ENCODE assay signal across 9 mouse cellular contexts in the genomic region with DNA sequence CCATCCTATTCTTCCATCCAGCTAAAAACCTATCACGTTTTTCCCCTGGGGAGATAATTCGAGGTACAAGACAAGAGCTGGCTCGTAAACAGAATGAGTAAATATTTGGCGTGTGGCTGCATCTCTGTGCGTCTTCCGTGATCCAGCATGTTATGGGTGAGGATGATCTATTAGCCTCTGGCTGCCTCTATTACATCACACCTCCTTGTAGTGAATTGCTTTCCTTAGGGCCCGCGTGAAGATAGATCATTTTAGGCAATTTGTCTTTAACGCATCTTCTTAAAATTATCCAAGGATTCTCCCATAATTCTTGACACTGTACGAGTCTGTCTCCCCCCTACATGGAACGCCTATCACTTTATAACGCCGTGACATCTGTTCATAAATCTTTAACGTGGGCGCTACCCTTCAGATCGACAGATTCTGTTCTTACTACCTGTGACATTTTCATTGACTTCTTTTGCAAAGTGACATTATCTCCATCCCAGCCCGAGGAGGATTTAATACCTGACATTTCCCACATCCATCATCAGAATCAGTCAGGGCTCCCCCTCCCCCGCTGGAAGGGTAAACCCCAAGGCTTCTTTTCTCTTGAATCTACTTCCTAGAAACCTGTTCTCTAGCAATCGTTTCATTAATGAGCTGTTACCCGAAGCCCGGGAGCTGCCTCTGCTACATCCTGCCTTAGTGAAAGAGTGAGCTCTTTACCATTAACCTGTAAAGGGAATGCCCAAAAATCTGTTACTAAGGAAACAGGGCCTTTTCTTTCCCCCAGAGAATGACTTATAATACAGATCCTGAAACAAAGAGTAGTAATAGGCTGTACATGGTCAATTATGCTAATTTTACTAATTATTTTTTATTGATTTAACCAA. TPM values are rescaled to one million over a fixed set of nuclear protein-coding genes. Genes with fewer than 3 reads are reported as not detected.
DNase-seq lines count a peak whose midpoint lies in the region; ATAC-seq lines count a peak whose summit lies in the region.
"Had no signal": no experiment of that assay in that cellular context is flagged by ENCODE, and none has a peak within 500 bp of the region (broad histone marks: within the 10 kb centered on the region; RNA-seq: fewer than 3 reads in every experiment).

No protein-coding gene starts in this region.

- no peak overlapping the region for H3K4me2 ChIP-seq in limb, embryonic 11.5 days (ENCODE audit: low read depth, severe bottlenecking)
- H3K4me2 ChIP-seq in embryonic facial prominence, embryonic 14.5 days (ENCODE audit: low read depth, low read length), result peak overlapping the region; percentile 29
- peak overlapping the region; percentile 17; the same call in 1 of the 2 replicates for H3K4me2 ChIP-seq in hindbrain, embryonic 11.5 days (replicated peaks; ENCODE audit: low read depth, low read length)
- peak overlapping the region; percentile 44 for H3K4me2 ChIP-seq in midbrain, embryonic 16.5 days (ENCODE audit: low read length)

- H3K27ac ChIP-seq in limb, embryonic 11.5 days (replicated peaks; ENCODE audit: low read depth, low read length), result no peak overlapping the region
- H3K27ac ChIP-seq in limb, embryonic 10.5 days, result no peak overlapping the region
- H3K27ac ChIP-seq in embryonic facial prominence, embryonic 14.5 days (replicated peaks; ENCODE audit: low read depth, low read length), result no peak overlapping the region
- H3K27ac ChIP-seq in hindbrain, embryonic 11.5 days (ENCODE audit: low read depth, low read length), result no peak overlapping the region
- no peak overlapping the region for H3K27ac ChIP-seq in midbrain, embryonic 16.5 days (ENCODE audit: low read length)

- ATAC-seq in limb, embryonic 11.5 days (ENCODE audit: insufficient number of reproducible peaks, low FRiP score, low TSS enrichment, low read depth), result no peak
- no peak for ATAC-seq in embryonic facial prominence, embryonic 14.5 days (ENCODE audit: low read depth)
- 0 out of 2 replicates have a peak, but pooled peaks have one; percentile 36 for ATAC-seq in hindbrain, embryonic 11.5 days (ENCODE audit: low FRiP score)
- ATAC-seq in midbrain, embryonic 16.5 days, result peak; percentile 57
- ATAC-seq: Patski had no signal

- no peaks in the 10 kb centered on the region for H3K36me3 ChIP-seq in limb, embryonic 11.5 days (ENCODE audit: control insufficient read depth, insufficient read depth, low read length)
- no peaks in the 10 kb centered on the region for H3K36me3 ChIP-seq in limb, embryonic 10.5 days
- H3K36me3 ChIP-seq in embryonic facial prominence, embryonic 14.5 days (ENCODE audit: control insufficient read depth, insufficient read depth, low read length), result no peaks in the 10 kb centered on the region
- no peaks in the 10 kb centered on the region for H3K36me3 ChIP-seq in hindbrain, embryonic 11.5 days (ENCODE audit: control insufficient read depth, insufficient read depth, low read length)
- H3K36me3 ChIP-seq in midbrain, embryonic 16.5 days (ENCODE audit: control insufficient read depth, insufficient read depth, low read length), result no peaks in the 10 kb centered on the region

- H3K4me1 ChIP-seq in limb, embryonic 11.5 days (ENCODE audit: control insufficient read depth, insufficient read depth, low read length), result peaks cover 8% of the 10 kb centered on the region; the same call in 1 of the 2 replicates
- H3K4me1 ChIP-seq in limb, embryonic 10.5 days, result peaks cover 20% of the 10 kb centered on the region
- H3K4me1 ChIP-seq in embryonic facial prominence, embryonic 14.5 days (ENCODE audit: control insufficient read depth, insufficient read depth, low read length), result no peaks in the 10 kb centered on the region
- H3K4me1 ChIP-seq in hindbrain, embryonic 11.5 days (replicated peaks; ENCODE audit: control insufficient read depth, insufficient read depth, low read length), result no peaks in the 10 kb centered on the region
- H3K4me1 ChIP-seq in midbrain, embryonic 16.5 days (ENCODE audit: control insufficient read depth, insufficient read depth, low read length), result peaks cover 12% of the 10 kb centered on the region

- WGBS in limb, embryonic 11.5 days, result 10% methylated on average over 21 of the region's 21 CpGs
- WGBS in limb, embryonic 10.5 days, result 10% methylated on average over 21 of the region's 21 CpGs
- WGBS in embryonic facial prominence, embryonic 14.5 days, result 14% methylated on average over 21 of the region's 21 CpGs
- WGBS in hindbrain, embryonic 11.5 days, result 13% methylated on average over 21 of the region's 21 CpGs
- 10% methylated on average over 21 of the region's 21 CpGs for WGBS in midbrain, embryonic 16.5 days

- H3K9me3 ChIP-seq in limb, embryonic 11.5 days (ENCODE audit: control insufficient read depth, low read length), result no peaks in the 10 kb centered on the region
- H3K9me3 ChIP-seq in limb, embryonic 10.5 days (replicated peaks), result no peaks in the 10 kb centered on the region
- no peaks in the 10 kb centered on the region for H3K9me3 ChIP-seq in embryonic facial prominence, embryonic 14.5 days (ENCODE audit: control insufficient read depth, low read length)
- H3K9me3 ChIP-seq in hindbrain, embryonic 11.5 days (ENCODE audit: control insufficient read depth, low read length), result no peaks in the 10 kb centered on the region
- no peaks in the 10 kb centered on the region for H3K9me3 ChIP-seq in midbrain, embryonic 16.5 days (replicated peaks; ENCODE audit: control insufficient read depth, low read length, poor library complexity, severe bottlenecking)

- H3K4me3 ChIP-seq in limb, embryonic 11.5 days (ENCODE audit: low read depth, low read length), result no peak overlapping the region
- H3K4me3 ChIP-seq in limb, embryonic 10.5 days, result no peak overlapping the region
- no peak overlapping the region for H3K4me3 ChIP-seq in embryonic facial prominence, embryonic 14.5 days (ENCODE audit: low read depth, low read length)
- no peak overlapping the region for H3K4me3 ChIP-seq in hindbrain, embryonic 11.5 days (ENCODE audit: low read depth, low read length)
- no peak overlapping the region for H3K4me3 ChIP-seq in midbrain, embryonic 16.5 days (ENCODE audit: low read depth, low read length)

- no peaks in the 10 kb centered on the region for H3K27me3 ChIP-seq in limb, embryonic 11.5 days (ENCODE audit: control insufficient read depth, insufficient read depth, low read length)
- H3K27me3 ChIP-seq in limb, embryonic 10.5 days (ENCODE audit: low read depth, poor library complexity, severe bottlenecking), result peaks cover 8% of the 10 kb centered on the region; the same call in 1 of the 2 replicates
- H3K27me3 ChIP-seq in embryonic facial prominence, embryonic 14.5 days (replicated peaks; ENCODE audit: control insufficient read depth, insufficient read depth, low read length), result 0 out of 2 replicates have a peak, but pooled peaks cover 5% of the 10 kb centered on the region
- H3K27me3 ChIP-seq in hindbrain, embryonic 11.5 days (ENCODE audit: control insufficient read depth, insufficient read depth, low read length), result no peaks in the 10 kb centered on the region; the same call in 1 of the 2 replicates
- no peaks in the 10 kb centered on the region for H3K27me3 ChIP-seq in midbrain, embryonic 16.5 days (ENCODE audit: control insufficient read depth, insufficient read depth, low read depth, low read length)

- DNase-seq in limb, embryonic 11.5 days (ENCODE audit: low spot score), result peak; percentile 39
- no peak for DNase-seq in limb, embryonic 10.5 days (ENCODE audit: low spot score)
- peak; percentile 22 for DNase-seq in embryonic facial prominence, embryonic 14.5 days (ENCODE audit: low spot score)
- no peak for DNase-seq in hindbrain, embryonic 11.5 days (ENCODE audit: low spot score)
- DNase-seq in urinary bladder, postnatal 14 days (ENCODE audit: low spot score), result no peak
- no peak for DNase-seq in thymus, postnatal 14 days
- DNase-seq: kidney, adult 8-10 months had no signal

- no peak overlapping the region for H3K9ac ChIP-seq in limb, embryonic 11.5 days (ENCODE audit: low read length)
- 0 out of 2 replicates have a peak overlapping the region, but pooled peaks have one; percentile 1 for H3K9ac ChIP-seq in embryonic facial prominence, embryonic 14.5 days (ENCODE audit: low read depth, low read length)
- H3K9ac ChIP-seq in hindbrain, embryonic 11.5 days (ENCODE audit: low read depth, low read length), result no peak overlapping the region
- peak overlapping the region; percentile 11; the same call in 1 of the 2 replicates for H3K9ac ChIP-seq in midbrain, embryonic 16.5 days (ENCODE audit: low read depth, low read length)

RNA-seq across cellular contexts. Expression of a gene that starts 14.4 kb away (rescaled TPM):
- polyA plus RNA-seq in limb, embryonic 11.5 days (2014; fragmentation: Nextera tagmentation; extraction: Ambion mirVana), result 35.2 and 42.0 TPM in 2 replicates
- 38.8 and 39.6 TPM in 2 replicates for polyA plus RNA-seq in limb, embryonic 10.5 days (2016; fragmentation: Nextera tagmentation; extraction: Ambion mirVana)
- polyA plus RNA-seq in embryonic facial prominence, embryonic 14.5 days (2014; fragmentation: Nextera tagmentation; extraction: Ambion mirVana), result 23.6 and 25.4 TPM in 2 replicates
- polyA plus RNA-seq in hindbrain, embryonic 11.5 days (2014; fragmentation: Nextera tagmentation; extraction: Ambion mirVana), result 26.4 and 29.6 TPM in 2 replicates
- polyA plus RNA-seq in midbrain, embryonic 16.5 days (2015; fragmentation: Nextera tagmentation; extraction: Ambion mirVana), result 22.6 and 26.6 TPM in 2 replicates

Comparison
In these comparisons a context has a peak if more than half of its experiments do, and no peak if none do; other contexts are left out.
1. DNase-seq: peak in limb, embryonic 11.5 days (single experiment) and embryonic facial prominence, embryonic 14.5 days (single experiment); none in limb, embryonic 10.5 days (single experiment), hindbrain, embryonic 11.5 days (single experiment), urinary bladder, postnatal 14 days (single experiment) and thymus, postnatal 14 days (single experiment).
2. ATAC-seq: peak in hindbrain, embryonic 11.5 days (single experiment) and midbrain, embryonic 16.5 days (single experiment); none in limb, embryonic 11.5 days (single experiment) and embryonic facial prominence, embryonic 14.5 days (single experiment).
3. H3K9ac ChIP-seq: peak in embryonic facial prominence, embryonic 14.5 days (single experiment) and midbrain, embryonic 16.5 days (single experiment); none in limb, embryonic 11.5 days (single experiment) and hindbrain, embryonic 11.5 days (single experiment).